Mouse (Mus musculus) spleen, postnatal 4 days (tissue): ENCODE measurements around the gene Eef1a2.

Experiments
- DNase-seq, 2 experiments: peaks; one replicate each; pipeline ENCODE4 v3.0.0; 2022; ENCODE audit warnings: low spot score in 2 of 2

The Eef1a2 gene

DNA sequence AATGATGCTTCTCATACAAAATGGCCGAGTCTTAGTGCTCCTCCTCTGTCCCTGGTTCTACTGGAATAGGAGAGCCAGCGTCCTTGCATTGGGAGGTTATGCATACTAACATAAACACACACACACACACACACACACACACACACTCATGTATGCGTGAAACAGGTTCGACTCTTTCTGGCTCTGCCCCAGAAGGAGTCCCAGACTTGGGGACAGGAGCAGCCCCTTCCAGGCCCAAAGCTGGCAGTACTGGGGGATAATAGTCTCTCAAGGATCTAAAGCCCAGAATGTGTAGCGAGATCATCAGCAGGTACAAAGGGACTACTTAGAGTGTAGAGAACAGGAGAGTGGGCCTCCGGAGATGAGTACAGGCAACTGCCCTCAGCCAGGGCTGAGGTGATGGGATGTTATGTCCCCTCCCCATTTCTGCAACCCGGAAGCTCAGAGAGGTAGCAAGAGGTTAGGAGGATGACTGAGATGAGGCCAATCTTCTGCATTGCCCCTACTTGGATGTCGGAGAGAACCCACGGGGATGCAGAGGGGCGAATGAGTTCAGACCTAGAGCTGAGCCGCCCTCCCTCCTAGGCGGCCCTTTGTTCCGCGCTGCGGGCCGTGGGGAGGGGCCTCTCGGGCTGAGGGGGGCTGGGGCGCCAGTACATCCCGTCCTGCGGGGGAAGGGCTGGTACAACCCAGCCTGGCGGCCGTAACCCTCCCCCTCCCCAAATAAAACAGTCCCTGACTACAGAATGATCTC is 22.8 kb downstream of the Eef1a2 start:
- no peak for DNase-seq

DNA sequence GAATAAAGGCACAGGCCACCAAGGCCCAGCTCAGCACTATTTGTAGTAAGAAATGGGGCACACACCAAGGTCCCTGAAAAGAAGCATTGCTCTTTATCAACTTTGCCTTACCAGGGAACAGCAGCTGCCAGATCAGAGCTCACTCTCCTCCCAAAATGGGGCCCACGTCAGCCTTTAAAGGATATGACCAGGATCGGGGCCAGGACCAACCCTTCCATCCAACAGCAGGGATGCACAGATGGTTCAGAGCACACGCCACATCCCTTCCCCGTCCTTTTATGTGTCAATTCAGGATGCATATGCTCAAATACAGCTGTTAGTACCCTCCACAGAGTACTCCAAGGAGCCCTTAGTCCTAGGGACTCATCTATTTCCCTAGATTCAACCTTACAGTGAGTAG is 26.6 kb downstream of the Eef1a2 start:
- DNase-seq: no peak

GRCm38 (mm10) chr2:181128963-181129362 is 27.9 kb downstream of the Eef1a2 start:
- DNase-seq: no peak

DNA sequence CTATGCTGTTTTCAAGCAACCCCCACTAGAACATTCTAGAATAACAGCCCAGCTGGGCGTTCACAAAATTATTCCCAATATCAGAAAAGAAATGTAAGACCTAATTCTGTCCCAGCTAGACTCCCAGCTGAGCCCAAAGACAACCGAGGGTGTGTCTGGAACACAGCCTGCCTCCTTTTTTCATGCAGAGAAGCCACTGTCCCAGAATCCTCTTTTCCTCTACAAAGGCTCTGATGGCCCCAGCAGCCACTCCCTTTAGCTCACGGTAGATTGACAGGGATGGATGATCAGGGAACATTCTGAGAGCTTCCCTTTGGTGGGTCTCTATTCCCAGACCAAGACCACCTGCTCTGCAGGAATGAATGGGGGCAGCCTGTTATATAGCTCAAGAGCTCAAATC is 29.0 kb downstream of the Eef1a2 start:
- no peak for DNase-seq

- DNase-seq: no peak
These were observed 30.9 kb downstream of the Eef1a2 start for GRCm38 (mm10) chr2:181125726-181126455.

DNA sequence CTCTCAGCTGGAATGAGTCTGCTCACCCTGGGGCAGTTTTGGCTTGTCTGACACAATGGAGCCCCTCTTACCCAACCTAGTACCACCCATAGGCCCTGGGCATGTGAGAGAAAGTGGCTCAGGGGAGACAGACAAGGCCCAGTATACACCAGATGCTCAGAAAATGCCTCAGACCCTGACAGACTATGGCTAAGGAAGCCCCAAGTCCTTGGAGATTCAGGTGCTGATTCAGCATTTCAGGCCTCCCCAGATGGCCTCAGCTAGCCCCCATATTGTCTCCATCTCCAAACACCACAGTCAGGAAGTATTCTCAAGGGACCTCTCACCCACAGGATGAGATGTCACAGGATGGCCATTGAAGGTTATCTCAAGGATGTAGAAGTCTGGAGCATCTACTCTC is 34.2 kb downstream of the Eef1a2 start:
- no peak for DNase-seq

- DNase-seq: no peak
These were observed 35.8 kb downstream of the Eef1a2 start for GRCm38 (mm10) chr2:181120922-181121449.

GRCm38 (mm10) chr2:181119952-181120351 is 36.9 kb downstream of the Eef1a2 start:
- no peak for DNase-seq

- DNase-seq: no peak
These were observed 40.4 kb downstream of the Eef1a2 start for GRCm38 (mm10) chr2:181116436-181116835.

DNA sequence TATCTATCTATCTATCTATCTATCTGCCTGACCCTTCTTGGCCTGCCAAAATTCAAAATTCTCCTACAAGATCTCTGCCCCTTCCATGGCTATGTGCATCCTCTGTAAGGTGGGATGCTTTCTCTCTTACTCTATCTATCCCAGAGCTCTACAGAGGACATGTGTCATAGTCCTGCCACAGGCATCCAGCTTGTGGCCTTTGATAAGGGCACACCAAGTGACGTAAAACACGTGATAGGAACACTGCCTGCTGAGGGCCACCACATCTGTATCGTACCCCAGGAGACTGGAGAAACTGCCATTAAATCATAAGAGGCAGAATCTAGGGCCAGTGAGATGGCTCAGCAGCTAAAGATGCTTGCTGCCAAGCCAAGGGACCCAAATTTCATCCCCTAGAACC is 41.4 kb downstream of the Eef1a2 start:
- no peak for DNase-seq

DNA sequence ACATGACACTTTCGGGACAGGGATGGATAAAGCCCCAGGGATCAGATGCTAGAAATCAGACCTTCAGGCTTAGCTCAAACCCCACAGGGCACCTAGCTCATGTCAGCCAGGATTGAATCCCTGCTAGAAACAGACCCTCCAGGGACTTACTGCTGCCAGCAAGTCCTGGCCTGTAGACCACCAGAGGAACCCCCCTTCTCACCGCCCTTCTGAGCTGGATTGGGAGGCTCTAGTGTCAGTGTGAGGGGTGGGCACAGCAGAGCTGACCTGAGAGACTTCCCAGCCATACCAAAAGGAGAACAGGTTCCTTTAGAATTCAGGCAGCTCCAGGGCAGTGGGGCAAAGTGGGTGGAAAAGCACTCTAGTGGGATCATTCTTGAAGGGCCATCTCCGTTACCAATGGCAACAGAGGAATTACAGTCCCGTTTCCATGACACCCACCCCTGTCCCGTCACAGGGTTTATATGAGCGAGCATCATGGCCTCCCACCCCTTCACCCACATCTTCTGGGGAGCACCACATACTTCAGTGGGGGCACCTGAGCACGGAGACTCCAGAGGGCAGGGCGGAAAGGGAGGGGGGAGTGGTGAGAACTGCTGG is 43.0 kb downstream of the Eef1a2 start:
- no peak for DNase-seq

DNA sequence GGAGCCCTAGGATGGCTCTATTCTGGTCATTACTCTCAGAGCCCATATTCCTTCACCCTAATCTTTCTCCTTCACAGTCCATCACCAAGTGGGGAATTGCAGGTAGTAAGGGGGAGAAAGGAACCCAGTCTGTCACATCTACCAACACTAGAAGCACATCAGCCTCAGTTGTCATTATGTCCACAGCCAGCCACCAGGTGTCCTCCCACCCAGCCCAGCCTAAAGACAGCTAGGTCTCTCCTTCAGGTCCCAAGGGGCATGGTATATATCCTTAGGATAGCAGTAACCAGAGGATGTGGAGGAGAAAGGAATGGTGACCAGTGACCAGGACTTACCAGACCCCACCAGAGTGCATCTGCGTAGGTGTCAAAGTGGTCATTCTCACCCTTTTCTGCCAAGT is 45.1 kb downstream of the Eef1a2 start:
- DNase-seq: no peak

GRCm38 (mm10) chr2:181104111-181104510 is 52.7 kb downstream of the Eef1a2 start:
- no peak for DNase-seq

- no peak for DNase-seq
These were observed 54.7 kb downstream of the Eef1a2 start for GRCm38 (mm10) chr2:181102161-181102560.

DNA sequence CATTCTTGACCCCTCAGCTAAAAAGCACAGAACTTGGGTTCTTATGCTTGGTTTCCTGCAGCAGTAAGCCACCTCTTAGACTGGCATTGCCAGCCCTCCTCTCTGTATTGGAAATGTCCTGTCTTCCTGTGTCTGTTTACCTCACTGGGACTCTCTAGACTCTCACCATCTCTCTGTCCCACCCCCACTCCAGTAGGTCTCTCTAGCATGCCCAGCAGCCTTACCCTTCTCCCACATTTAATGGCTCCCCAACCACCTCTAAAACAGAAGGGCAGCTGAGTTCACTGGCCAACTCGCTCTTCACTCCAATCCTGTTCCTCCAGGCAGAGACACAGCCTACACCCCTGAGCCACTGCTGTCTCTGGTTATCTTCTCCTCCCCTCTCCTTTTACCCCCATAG is 55.2 kb downstream of the Eef1a2 start:
- no peak for DNase-seq

- DNase-seq: no peak
These were observed 56.7 kb downstream of the Eef1a2 start for GRCm38 (mm10) chr2:181100087-181100486.
